Mouse (Mus musculus): ENCODE measurements around the gene Nkapl.

Nkapl gene

DNA sequence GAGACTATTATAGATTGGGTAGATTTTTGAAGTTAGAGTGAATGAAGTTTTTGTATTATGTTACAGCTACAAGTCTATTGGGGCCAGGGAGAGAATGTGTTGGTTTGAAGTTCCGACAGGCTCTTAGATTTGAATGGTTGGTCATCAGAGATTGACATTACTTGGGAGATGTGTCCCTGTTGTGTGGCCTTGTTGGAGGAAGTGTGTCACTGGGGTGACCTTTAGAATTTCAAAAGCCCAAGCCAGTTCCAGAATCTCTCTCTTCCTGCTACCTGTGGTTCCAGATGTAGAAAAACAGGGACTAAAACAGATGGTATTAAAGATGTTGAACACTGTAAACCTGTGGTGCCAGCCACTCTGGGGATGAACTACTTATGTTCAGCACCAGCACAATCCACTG lies 40.7 kb downstream of the Nkapl start:
- no peak for DNase-seq (ENCODE audit: low spot score in 2 of 2)

DNA sequence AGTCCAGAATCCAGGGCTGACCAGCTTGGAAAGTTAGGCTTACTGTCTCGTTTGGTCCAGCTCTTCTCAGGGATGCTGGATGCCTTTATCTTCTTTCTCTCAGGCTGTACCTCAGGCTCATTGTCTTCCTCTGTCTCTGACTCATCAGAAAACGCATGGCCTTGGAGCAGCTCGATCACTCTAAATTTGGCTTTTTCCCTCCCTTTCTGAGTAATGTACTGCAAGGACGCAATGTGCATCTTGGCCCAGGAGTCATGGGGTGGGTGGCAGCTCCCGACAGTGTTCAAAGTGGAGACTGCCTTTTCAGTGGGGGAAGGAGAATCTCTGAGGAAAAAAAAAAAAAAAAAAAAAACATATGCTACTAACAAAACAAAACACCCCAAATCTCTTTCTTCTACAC lies 45.0 kb downstream of the Nkapl start:
- DNase-seq (ENCODE audit: low spot score in 2 of 2), result no peak

DNA sequence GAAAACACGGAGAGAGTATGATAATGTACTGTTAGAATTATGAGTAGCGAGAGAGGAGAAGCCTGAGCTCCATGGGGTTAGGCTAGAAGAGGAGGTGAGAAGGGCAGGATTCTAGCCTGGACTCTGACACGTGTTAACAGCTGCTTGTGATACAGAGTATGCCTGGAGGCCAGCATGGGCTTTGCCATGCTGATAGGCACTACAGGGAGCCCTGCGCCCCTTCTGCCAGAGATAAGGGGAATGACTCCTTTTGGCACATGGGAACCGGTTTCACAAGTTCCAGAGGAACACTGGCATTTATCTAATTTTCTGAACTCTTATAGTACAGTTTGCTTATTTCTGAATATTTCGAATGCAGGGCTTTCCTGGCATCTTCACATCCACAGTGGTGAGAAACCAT lies 49.4 kb downstream of the Nkapl start:
- no peak for DNase-seq (ENCODE audit: low spot score in 2 of 2)

DNA sequence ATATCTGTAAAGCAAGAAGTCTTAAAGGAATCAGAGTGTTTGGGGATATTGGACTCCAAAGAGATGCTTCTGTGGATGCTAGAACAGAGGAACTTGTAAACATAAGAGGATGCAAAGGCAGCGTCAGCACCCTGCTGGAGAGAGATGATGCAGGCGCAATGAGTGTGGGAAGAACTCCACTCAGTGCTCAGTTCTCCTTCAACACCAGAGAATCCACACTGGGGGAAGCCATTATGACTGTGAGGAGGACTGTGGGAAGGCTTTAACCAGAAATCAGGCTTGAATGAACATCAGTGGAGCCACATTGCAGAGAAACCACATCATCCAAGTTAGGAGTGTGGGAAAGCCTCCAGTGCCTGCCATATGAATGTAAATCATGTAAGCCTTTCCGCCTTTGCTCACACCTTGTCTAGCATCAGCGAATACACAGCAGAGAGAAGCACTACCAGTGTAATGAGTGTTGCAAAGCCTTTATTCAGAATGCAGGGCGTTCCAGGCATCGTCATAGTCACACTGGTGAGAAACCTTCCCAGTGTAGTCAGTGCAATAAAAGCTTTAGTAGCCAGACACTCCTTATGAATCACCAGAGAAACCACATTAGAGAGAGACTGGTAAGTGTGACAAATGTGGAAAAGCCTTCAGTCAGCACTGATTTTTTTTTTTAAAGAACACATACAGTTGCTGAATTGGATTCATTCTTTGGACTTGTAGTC lies 50.9 kb downstream of the Nkapl start:
- no peak for DNase-seq (ENCODE audit: low spot score in 2 of 2)
